Mouse (Mus musculus) gastrocnemius, adult 2 months (tissue): Measurements from ENCODE around the gene Gm17387. TPM values are rescaled to one million over a fixed set of nuclear protein-coding genes. Genes with fewer than 3 reads are reported as not detected.
"Not testable (repeated sequence)": the region's sequence is repeated elsewhere in the genome, so short reads cannot be mapped to it uniquely, and the experiment has no call there.

Source experiments
- DNase-seq: peaks from one replicate; pipeline ENCODE4 v3.0.0; 2022
- H3K27ac ChIP-seq: fragments of 200-600 bp; 2 replicates; pipeline ENCODE4 v1.8.1; 2022; ENCODE audit warnings: mild to moderate bottlenecking
- H3K4me3 ChIP-seq: fragments of 200-600 bp; 2 replicates; pipeline ENCODE4 v1.8.1; 2022; ENCODE audit warnings: mild to moderate bottlenecking, moderate library complexity
- CTCF ChIP-seq: fragments of 200-600 bp; IDR thresholded peaks from 2 replicates; pipeline ENCODE4 v1.8.1; 2022; ENCODE audit warnings: antibody characterized with exemption, mild to moderate bottlenecking, moderate library complexity
- intact Hi-C: fragments of 180-260 bp; cut with DNase I; formaldehyde crosslinking; loops from one replicate; pipeline ENCODE4 v1.15.1; 2025
- total RNA-seq, 2 experiments: library from RNA; stranded (reverse); gene quantifications; 2 replicates each; pipeline ENCODE4 v1.2.3; 2021

Gene Gm17387
- total RNA-seq, 2 experiments from 2014 or later = not detected

DNA sequence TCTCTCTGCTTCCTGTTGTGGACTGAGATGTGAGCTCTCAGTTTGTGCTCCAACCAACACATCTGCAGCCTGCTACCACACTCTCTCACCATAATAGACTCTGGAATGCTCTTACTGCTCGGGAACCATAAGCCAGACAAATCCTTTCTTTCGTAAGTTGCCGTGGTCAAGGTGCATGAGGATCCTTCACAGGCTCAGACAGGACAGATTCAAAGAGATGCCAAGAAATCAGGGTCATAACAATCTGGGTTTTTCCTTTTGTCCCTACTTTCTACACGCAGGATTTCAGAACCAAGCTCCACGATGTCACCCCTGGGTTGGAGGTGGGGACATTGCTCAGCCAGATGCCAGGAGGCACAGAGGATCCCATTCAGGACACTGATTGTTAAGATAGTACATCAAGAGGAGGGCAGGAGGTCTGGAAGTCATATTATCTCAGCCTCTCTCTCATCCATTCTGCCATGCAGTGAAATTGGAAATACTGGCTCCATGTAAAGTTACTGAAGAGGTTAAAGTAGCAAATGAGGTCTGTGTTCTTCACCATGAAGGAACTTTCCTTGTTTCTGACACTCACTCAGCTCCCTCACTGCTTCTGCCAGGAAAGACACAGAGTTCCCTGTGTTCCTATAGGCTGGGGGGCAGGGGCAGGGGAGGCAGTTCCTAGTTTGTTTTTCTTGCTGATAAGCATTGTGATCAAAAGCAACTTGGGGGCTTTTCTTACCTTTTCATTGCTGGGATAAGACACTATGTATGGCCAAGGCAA is 25.5 kb upstream of the Gm17387 start:
- Histone ChIP-seq H3K4me3 (no peak overlapping the region), H3K27ac (no peak overlapping the region)
- intact Hi-C loops = no loop called here
- no peak for DNase-seq
- TF ChIP-seq CTCF = no peak

DNA sequence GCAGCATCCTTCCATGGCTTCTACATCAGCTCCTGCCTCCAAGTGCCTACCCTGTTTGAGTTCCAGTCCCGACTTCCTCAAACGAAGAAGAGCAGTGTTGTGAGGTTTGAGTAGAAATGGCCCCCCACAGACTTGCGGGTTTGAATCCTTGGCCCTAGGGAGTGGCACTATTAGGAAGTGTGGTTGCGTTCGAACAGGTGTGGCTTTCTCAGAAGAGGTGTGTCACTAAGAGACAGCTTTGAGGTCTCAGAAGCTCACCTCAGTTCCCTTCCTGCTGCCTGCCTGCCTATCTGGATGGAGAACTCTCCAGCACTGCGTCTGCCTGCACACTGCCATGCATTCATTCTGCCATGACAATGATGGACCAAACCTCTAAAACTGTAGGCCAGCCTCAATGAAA is 22.5 kb upstream of the Gm17387 start:
- Histone ChIP-seq H3K27ac (no peak overlapping the region), H3K4me3 (no peak overlapping the region)
- TF ChIP-seq CTCF = no peak
- intact Hi-C loops = loop anchor here (5.0 kb wide), 1 partner anchor 99 kb away; no protein-coding TSS in a partner anchor
- DNase-seq = no peak

DNA sequence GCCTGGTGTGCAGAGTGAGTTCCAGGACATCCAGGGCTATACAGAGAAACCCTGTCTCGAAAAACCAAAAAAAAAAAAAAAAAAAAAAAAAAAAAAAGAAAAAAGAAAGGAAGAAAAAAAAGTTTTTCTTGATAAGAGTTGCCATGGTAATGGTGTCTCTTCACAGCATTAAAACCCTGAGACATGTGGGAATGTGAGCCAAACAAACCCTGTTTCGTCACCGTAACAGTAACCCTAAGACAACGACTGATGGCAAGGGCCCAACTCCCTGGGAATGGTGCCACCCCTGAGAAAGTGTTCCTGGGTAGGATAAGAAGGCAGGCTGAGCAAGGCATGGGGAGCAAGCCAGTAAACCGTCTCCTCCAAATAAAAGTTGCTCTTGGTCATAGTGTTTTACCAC is 22.0 kb upstream of the Gm17387 start:
- intact Hi-C loops = loop anchor here (5.0 kb wide), 1 partner anchor 100 kb away; no protein-coding TSS in a partner anchor
- no peak overlapping the region for H3K27ac ChIP-seq
- no peak for TF ChIP-seq CTCF
- H3K4me3 ChIP-seq = no peak overlapping the region
- peak; percentile 31 for DNase-seq

DNA sequence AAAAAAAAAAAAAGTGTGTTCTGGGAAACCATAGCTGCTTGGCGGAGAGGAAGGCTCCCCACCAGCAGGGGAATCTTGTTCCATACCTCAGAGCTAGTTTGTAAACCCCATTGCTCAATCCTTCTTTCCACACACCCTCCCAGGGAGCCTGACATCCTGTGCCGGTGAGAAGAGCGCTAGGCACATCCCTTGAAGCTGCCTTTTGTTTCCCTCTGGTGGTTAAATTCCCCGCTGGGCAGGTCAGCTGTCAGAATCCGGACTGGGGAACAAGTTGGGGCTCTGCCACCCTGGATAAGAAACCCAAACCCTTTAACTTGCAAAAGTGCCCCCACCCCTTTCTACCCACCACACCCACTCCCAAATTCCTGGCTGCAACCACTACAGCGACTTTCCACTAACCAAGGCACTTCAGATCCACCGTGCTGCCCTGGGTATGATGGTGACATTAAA is 20.6 kb upstream of the Gm17387 start:
- intact Hi-C loops = loop anchor here (2.0 to 5.0 kb wide), 2 partner anchors 50 to 101 kb away; no protein-coding TSS in a partner anchor
- peak; percentile 54 for DNase-seq
- Histone ChIP-seq H3K27ac (peak overlapping the region; percentile 93), H3K4me3 (peak overlapping the region; percentile 77)
- TF ChIP-seq CTCF = peak; percentile 42

DNA sequence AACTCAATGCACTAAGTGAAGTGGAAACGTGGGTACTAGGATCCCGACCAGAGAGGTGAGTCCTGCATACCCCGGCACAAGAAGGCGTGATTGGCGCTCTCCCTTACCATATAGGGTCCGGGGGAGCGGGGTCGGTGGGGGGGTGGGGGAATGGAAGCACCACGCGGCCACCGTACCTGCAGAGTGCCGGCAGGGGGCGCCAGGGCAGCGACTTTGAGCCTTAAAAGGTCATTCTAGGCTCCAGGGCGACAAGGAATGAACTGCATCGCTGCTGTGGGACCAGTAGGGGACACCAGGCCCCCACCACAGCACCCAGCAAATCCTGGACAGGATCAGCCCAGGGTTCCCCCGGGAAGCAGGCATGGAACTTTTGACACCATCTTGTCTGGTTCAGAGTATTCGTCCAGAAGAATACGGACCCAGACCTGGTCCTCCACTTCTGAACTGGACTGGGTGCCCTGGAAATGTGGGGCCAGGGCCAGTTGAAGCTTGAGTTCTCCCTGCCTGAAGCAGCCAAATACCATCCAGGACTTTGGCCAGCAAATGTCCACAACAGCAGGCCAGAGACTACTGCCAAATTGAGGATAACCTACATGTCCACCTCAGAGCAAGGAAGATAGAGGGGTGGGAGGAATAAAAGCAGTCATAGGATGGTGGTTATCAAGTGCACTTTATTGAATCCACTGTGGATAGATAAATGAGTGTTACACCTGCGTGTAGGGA is 19.8 kb upstream of the Gm17387 start:
- DNase-seq = peak; percentile 90
- intact Hi-C loops = loop anchor here (1.0 to 5.0 kb wide), 3 partner anchors 39 to 102 kb away; no protein-coding TSS in a partner anchor
- peak; percentile 100; the same call in 1 of the 2 replicates for TF ChIP-seq CTCF
- Histone ChIP-seq H3K27ac (peak overlapping the region; percentile 93), H3K4me3 (peak overlapping the region; percentile 77)

DNA sequence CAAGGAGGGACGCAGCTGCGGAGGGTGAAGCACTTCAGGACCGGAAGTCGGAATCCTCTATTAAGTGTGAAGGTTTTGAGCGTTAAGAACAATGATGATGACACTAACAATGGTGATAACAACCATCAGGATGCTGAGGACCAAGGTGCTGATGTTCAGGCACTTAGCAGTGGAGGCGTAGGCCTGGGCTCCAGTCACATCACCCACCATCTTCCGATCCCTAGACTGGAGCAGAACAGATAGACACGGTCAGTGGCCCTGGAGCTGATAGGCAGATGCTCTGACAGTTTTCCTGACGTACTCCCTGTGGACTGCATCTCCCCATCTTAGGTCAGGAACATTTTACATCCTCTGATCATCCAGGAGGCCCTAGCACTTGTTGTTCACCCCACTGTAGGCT is 19.3 kb upstream of the Gm17387 start:
- no peak for TF ChIP-seq CTCF
- DNase-seq = no peak
- H3K4me3 ChIP-seq = peak overlapping the region; percentile 77
- peak overlapping the region; percentile 93 for H3K27ac ChIP-seq
- intact Hi-C loops = loop anchor here (1.0 to 5.0 kb wide), 4 partner anchors 39 to 102 kb away; partner anchors contain the start of gene Pgghg

DNA sequence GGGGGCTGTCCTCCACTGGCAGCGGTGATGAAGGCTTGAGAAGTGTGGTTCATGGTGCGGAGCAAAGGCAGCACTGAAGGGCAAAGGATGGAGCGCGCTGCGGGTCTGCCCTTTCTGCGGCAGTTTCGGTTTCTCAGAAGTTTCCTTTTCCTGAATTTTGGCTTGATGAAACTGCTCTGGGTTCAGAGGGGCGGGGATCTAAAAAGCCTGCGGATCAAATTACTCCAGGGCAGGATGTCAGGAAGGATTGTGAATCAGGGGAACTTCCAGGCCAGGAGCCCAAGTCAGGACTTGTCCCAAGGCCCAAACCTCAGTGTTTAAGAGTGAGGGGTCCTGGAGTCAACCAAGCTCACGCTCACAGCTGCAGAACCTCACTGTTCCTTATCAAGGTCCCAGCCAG is 18.3 kb upstream of the Gm17387 start, which contains the start of gene Ifitm3:
Ifitm3 (minus strand) TSS at position 178 of the 400 bp plus-strand sequence.
- intact Hi-C loops = loop anchor here (2.0 kb wide), 1 partner anchor 70 kb away; the partner anchor contains the start of gene Pgghg
- peak; percentile 60 for DNase-seq
- Histone ChIP-seq H3K27ac (peak within 1 kb of the TSS; percentile 93), H3K4me3 (peak within 1 kb of the TSS; percentile 77)
- no peak for TF ChIP-seq CTCF

DNA sequence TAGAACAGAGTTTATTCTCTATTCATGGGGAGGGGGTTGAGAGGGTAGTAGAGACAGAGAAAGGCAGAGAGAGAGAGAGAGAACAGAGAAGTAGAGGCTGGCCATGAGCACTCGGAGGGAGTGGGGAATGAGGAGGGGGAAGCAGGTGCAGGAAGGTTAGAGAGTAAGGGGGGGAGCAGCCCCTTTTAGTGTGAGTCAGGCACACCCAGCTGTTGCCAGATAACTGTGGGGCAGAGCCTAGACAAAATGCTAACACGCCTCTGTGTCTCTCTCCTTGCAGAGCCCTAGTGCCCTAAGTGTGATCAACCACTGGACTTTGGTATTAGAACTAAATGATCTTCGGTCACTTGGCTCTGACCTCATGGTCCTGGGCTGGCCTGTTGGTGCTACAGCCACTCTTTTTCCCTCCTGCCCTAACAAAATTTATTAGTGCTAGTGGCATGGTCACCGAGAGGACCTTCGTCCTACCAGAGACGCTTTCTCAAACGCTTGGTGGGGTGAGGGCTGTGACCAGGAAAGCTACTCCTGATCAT is 17.6 kb upstream of the Gm17387 start:
- Histone ChIP-seq H3K4me3 (peak overlapping the region; percentile 77), H3K27ac (peak overlapping the region; percentile 93)
- no peak for DNase-seq
- TF ChIP-seq CTCF = no peak
- intact Hi-C loops = loop anchor here (2.0 kb wide), 1 partner anchor 71 kb away; the partner anchor contains the start of gene Pgghg

DNA sequence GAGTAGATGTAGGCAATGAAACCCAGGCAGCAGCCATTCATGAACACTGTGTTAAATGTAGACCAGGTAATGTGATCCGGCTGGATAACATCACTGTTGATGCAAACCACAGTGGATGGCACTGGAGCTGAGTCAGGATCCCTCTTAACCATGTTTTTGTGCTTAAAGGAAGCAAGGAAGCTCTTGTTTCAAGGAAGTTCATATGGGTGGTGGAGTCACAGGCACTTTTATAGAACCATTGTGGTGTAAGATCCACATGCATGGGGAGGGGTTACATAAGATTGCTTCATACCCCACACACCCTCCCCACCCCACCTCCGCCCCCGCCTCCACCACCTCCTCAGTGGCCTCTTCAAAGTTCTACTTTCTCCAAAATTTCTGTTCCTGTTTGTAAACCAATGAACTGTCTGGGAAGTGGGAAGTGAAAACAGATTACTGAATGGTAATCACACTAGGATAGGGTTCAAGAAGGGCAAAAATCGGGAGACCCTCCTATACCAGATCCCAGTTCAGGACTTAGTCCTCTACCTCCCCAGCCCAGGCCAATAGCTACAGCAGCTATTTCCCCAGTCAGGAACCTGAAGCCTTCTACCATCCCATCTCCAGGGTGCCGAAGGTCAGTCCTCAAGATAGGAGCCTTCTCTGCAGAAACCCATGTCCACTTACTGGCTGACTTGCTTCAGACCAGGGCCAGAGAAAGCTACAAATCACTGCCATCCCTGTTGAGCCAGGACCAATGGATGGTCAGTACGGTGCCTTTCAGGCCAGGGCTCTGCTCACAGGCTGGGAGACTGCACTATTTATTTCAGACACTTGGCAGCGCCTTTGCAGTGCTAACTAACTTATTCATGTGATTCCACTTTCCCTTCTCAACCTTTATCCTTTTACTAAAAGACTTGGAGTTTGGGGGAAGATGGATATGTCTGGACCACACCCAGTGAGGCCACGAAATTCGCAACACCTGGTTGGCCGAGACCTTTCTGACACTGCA is 11.9 kb upstream of the Gm17387 start:
- intact Hi-C loops = no loop called here
- TF ChIP-seq CTCF = no peak
- Histone ChIP-seq H3K4me3 (peak overlapping the region; percentile 9; the same call in 1 of the 2 replicates), H3K27ac (0 out of 2 replicates have a peak overlapping the region, but pooled peaks have one; percentile 31)
- no peak for DNase-seq

DNA sequence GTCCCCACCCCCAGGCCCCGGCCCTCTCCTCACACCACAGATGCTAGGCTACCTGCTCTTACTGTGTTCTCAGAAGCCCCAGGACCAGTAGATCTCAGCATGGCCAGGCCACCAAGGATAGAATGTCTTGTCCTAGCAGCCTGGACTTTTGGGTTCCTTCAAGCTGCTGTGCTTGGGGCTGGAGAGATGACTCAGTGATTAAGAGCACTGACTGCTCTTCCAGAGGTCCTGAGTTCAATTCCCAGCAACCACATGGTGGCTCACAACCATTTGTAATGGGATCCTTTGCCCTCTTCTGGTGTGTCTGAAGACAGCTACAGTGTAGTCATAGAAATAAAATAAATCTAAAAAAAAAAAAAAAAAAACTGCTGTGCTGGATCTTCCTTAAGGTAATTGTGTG is 11.1 kb upstream of the Gm17387 start, which contains the start of gene Ifitm6:
Ifitm6 (minus strand) TSS at position 101 of the 400 bp plus-strand sequence.
- intact Hi-C loops, H3K4me3 ChIP-seq, DNase-seq: not testable (repeated sequence)
- H3K27ac ChIP-seq = 0 out of 2 replicates have a peak within 1 kb of the TSS, but pooled peaks have one; percentile 8

DNA sequence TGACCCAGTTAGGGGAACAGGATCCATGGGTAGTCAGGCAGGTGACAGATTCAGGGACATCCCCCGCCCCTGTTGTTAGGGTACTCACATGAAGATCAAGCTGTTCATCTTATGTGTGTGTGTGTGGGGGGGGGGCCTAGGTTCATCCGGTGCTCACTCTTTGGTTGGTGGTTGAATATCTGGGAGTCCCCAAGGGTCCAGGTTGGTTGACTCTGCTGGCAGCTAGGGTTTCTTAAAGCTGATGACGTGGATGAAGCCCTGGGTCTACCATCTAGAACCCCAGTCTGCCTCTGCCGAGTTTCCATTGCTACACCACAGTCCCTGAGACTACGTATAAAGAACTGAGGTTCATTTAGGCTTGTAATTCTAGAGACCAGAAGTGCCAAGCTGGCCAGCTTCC is 9.9 kb upstream of the Gm17387 start:
- Histone ChIP-seq H3K27ac (no peak overlapping the region), H3K4me3 (no peak overlapping the region)
- intact Hi-C loops = no loop called here
- no peak for TF ChIP-seq CTCF
- DNase-seq = no peak
